Mouse (Mus musculus): ENCODE data around the gene Slc11a2.
"Not testable (repeated sequence)": the region's sequence is repeated elsewhere in the genome, so short reads cannot be mapped to it uniquely, and the experiment has no call there.

The Slc11a2 gene

DNA sequence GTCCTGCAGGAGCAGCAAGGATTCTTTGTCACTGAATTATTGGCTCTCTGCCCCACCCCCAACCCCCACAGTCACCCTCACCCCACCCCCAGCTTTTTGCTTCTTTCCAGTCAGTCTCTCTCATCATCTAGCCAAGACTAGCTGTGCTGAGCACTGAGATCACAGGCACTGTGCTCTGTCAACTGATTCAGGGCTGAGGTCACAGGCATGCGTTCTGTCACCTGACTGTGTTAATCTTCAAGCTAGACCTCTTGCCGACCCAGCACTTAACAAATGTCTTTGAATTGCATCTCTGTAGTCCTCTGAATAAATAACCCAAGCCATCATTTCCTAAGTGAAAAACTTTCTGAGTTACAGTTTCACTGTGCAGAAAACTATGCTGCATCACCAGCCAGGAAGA lies 75.4 kb downstream of the Slc11a2 start:
- TF ChIP-seq CTCF (conservative IDR thresholded peaks at IDR 0.05; ENCODE audit: low read length) (no peak), NANOG (IDR thresholded peaks at IDR 0.05; ENCODE audit: borderline replicate concordance, low read length) (no peak), POU5F1 (IDR thresholded peaks at IDR 0.05; ENCODE audit: borderline replicate concordance, low read length) (no peak)
- no peaks in the 10 kb centered on the region for H3K36me3 ChIP-seq (ENCODE audit: insufficient read depth, low read length)
- H3K9me3 ChIP-seq (ENCODE audit: low read length): no peaks in the 10 kb centered on the region; the same call in 1 of the 2 replicates
- peaks cover 3% of the 10 kb centered on the region; the same call in 1 of the 2 replicates for H3K27me3 ChIP-seq (ENCODE audit: insufficient read depth, low read length)
- H3K4me1 ChIP-seq (replicated peaks; ENCODE audit: low read depth, low read length): peaks cover 23% of the 10 kb centered on the region
- H3K4me3 ChIP-seq (replicated peaks; ENCODE audit: low read length): no peak overlapping the region

GRCm38 (mm10) chr15:100346761-100347160 lies 78.1 kb downstream of the Slc11a2 start:
- H3K27me3 ChIP-seq (ENCODE audit: insufficient read depth, low read length): no peaks in the 10 kb centered on the region
- H3K9me3 ChIP-seq (ENCODE audit: low read length): no peaks in the 10 kb centered on the region; the same call in 1 of the 2 replicates
- H3K36me3 ChIP-seq (ENCODE audit: insufficient read depth, low read length): no peaks in the 10 kb centered on the region
- peak overlapping the region; percentile 73 for H3K4me3 ChIP-seq (replicated peaks; ENCODE audit: low read length)
- no peak for TF ChIP-seq POU5F1 (IDR thresholded peaks at IDR 0.05; ENCODE audit: borderline replicate concordance, low read length)
- no peak for TF ChIP-seq CTCF (conservative IDR thresholded peaks at IDR 0.05; ENCODE audit: low read length)
- no peak for TF ChIP-seq NANOG (IDR thresholded peaks at IDR 0.05; ENCODE audit: borderline replicate concordance, low read length)
- H3K4me1 ChIP-seq (replicated peaks; ENCODE audit: low read depth, low read length): peaks cover 23% of the 10 kb centered on the region

- no peaks in the 10 kb centered on the region for H3K36me3 ChIP-seq (ENCODE audit: insufficient read depth, low read length)
- no peak overlapping the region for H3K4me3 ChIP-seq (replicated peaks; ENCODE audit: low read length)
- no peaks in the 10 kb centered on the region for H3K9me3 ChIP-seq (ENCODE audit: low read length)
- TF ChIP-seq POU5F1 (IDR thresholded peaks at IDR 0.05; ENCODE audit: borderline replicate concordance, low read length) (no peak), NANOG (IDR thresholded peaks at IDR 0.05; ENCODE audit: borderline replicate concordance, low read length) (no peak), CTCF (conservative IDR thresholded peaks at IDR 0.05; ENCODE audit: low read length) (no peak)
- peaks cover 23% of the 10 kb centered on the region for H3K4me1 ChIP-seq (replicated peaks; ENCODE audit: low read depth, low read length)
- H3K27me3 ChIP-seq (ENCODE audit: insufficient read depth, low read length): no peaks in the 10 kb centered on the region
Measured at GRCm38 (mm10) chr15:100345484-100345883, 79.4 kb downstream of the Slc11a2 start.

GRCm38 (mm10) chr15:100341314-100341980 lies 83.4 kb downstream of the Slc11a2 start:
- H3K9me3 ChIP-seq (ENCODE audit: low read length); H3K4me3 ChIP-seq (replicated peaks; ENCODE audit: low read length); H3K27me3 ChIP-seq (ENCODE audit: insufficient read depth, low read length); H3K36me3 ChIP-seq (ENCODE audit: insufficient read depth, low read length); H3K4me1 ChIP-seq (replicated peaks; ENCODE audit: low read depth, low read length): not testable (repeated sequence)

Measured in E14TG2a.4 (cell line).